Mouse (Mus musculus) embryonic fibroblast, embryonic 13.5 days (primary cell): ENCODE data around the gene Ralgps1.

Experiments used
- CTCF ChIP-seq: IDR thresholded peaks from 2 replicates; pipeline ENCODE4 v1.5.1; 2011; ENCODE audit warnings: mild to moderate bottlenecking, control low read depth, low read length, moderate library complexity, borderline replicate concordance; ENCODE audit not compliant: insufficient read depth
- POLR2A ChIP-seq: IDR thresholded peaks from 2 replicates; pipeline ENCODE4 v1.6.1; 2011; ENCODE audit warnings: low read depth, mild to moderate bottlenecking, control low read depth, low read length, moderate library complexity

- TF ChIP-seq CTCF (no peak), POLR2A (no peak)
These were observed 209.2 kb downstream of the Ralgps1 start for GRCm38 (mm10) chr2:33162126-33162525.
